Mouse (Mus musculus): ENCODE measurements around the gene Lrmda. TPM values are rescaled to one million over a fixed set of nuclear protein-coding genes. Genes with fewer than 3 reads are reported as not detected.

Lrmda gene
- total and polyA plus RNA-seq, 3 experiments, result 0.43 to 1.1 (median 1.0) TPM

GRCm38 (mm10) chr14:22059348-22059861 lies 39.9 kb downstream of the Lrmda start:
- intact Hi-C loops (cut with DNase I), result no loop called here
- WGBS, result 46% methylated on average over 6 of the region's 6 CpGs
- H3K36me3 ChIP-seq (ENCODE audit: control insufficient read depth, insufficient read depth, low read length), result no peaks in the 10 kb centered on the region
- no peak overlapping the region for H3K4me3 ChIP-seq
- no peak overlapping the region for H3K9ac ChIP-seq (ENCODE audit: low read depth, low read length)
- H3K27ac ChIP-seq, result no peak overlapping the region
- H3K4me1 ChIP-seq (ENCODE audit: control insufficient read depth, insufficient read depth, low read length), result peaks cover 2% of the 10 kb centered on the region
- H3K27me3 ChIP-seq (ENCODE audit: control insufficient read depth, insufficient read depth, low read length), result 0 out of 2 replicates have a peak, but pooled peaks cover 1% of the 10 kb centered on the region
- H3K79me2 ChIP-seq (replicated peaks; ENCODE audit: control insufficient read depth, insufficient read depth, low read length), result no peaks in the 10 kb centered on the region
- TF ChIP-seq EP300 (IDR thresholded peaks at IDR 0.05; ENCODE audit: insufficient read depth, low read depth, low read length) (no peak), POLR2A (IDR thresholded peaks at IDR 0.05; ENCODE audit: insufficient read depth, low read depth, low read length) (no peak), CTCF (IDR thresholded peaks at IDR 0.05) (no peak)
- DNase-seq, result peak in 1 of 2 experiments; percentile 13

- 95% methylated on average over 7 of the region's 7 CpGs for WGBS
- no peak for TF ChIP-seq EP300 (IDR thresholded peaks at IDR 0.05; ENCODE audit: insufficient read depth, low read depth, low read length)
- no peak for TF ChIP-seq POLR2A (IDR thresholded peaks at IDR 0.05; ENCODE audit: insufficient read depth, low read depth, low read length)
- Histone ChIP-seq H3K27me3 (ENCODE audit: control insufficient read depth, insufficient read depth, low read length) (0 out of 2 replicates have a peak, but pooled peaks cover 1% of the 10 kb centered on the region), H3K27ac (no peak overlapping the region), H3K9ac (ENCODE audit: low read depth, low read length) (no peak overlapping the region), H3K79me2 (replicated peaks; ENCODE audit: control insufficient read depth, insufficient read depth, low read length) (no peaks in the 10 kb centered on the region), H3K4me1 (ENCODE audit: control insufficient read depth, insufficient read depth, low read length) (peaks cover 2% of the 10 kb centered on the region), H3K4me3 (no peak overlapping the region), H3K36me3 (ENCODE audit: control insufficient read depth, insufficient read depth, low read length) (no peaks in the 10 kb centered on the region)
- intact Hi-C loops (cut with DNase I), result no loop called here
- no peak for DNase-seq
Measured at GRCm38 (mm10) chr14:22060787-22061186, 41.3 kb downstream of the Lrmda start.

- Histone ChIP-seq H3K36me3 (ENCODE audit: control insufficient read depth, insufficient read depth, low read length) (no peaks in the 10 kb centered on the region), H3K4me3 (no peak overlapping the region), H3K4me1 (ENCODE audit: control insufficient read depth, insufficient read depth, low read length) (peaks cover 2% of the 10 kb centered on the region), H3K27ac (no peak overlapping the region), H3K9ac (ENCODE audit: low read depth, low read length) (no peak overlapping the region), H3K27me3 (ENCODE audit: control insufficient read depth, insufficient read depth, low read length) (0 out of 2 replicates have a peak, but pooled peaks cover 1% of the 10 kb centered on the region), H3K79me2 (replicated peaks; ENCODE audit: control insufficient read depth, insufficient read depth, low read length) (no peaks in the 10 kb centered on the region)
- TF ChIP-seq POLR2A (IDR thresholded peaks at IDR 0.05; ENCODE audit: insufficient read depth, low read depth, low read length) (no peak), CTCF (IDR thresholded peaks at IDR 0.05) (no peak), EP300 (IDR thresholded peaks at IDR 0.05; ENCODE audit: insufficient read depth, low read depth, low read length) (no peak)
- 78% methylated on average over 9 of the region's 9 CpGs for WGBS
- intact Hi-C loops (cut with DNase I), result no loop called here
- no peak for DNase-seq
Measured at GRCm38 (mm10) chr14:22062117-22062855, 42.8 kb downstream of the Lrmda start.

GRCm38 (mm10) chr14:22069169-22069568 lies 49.7 kb downstream of the Lrmda start:
- TF ChIP-seq EP300 (IDR thresholded peaks at IDR 0.05; ENCODE audit: insufficient read depth, low read depth, low read length) (no peak), POLR2A (IDR thresholded peaks at IDR 0.05; ENCODE audit: insufficient read depth, low read depth, low read length) (no peak), CTCF (IDR thresholded peaks at IDR 0.05) (no peak)
- 53% methylated on average over 2 of the region's 2 CpGs for WGBS
- Histone ChIP-seq H3K4me1 (ENCODE audit: control insufficient read depth, insufficient read depth, low read length) (no peaks in the 10 kb centered on the region), H3K79me2 (replicated peaks; ENCODE audit: control insufficient read depth, insufficient read depth, low read length) (no peaks in the 10 kb centered on the region), H3K27ac (no peak overlapping the region), H3K36me3 (ENCODE audit: control insufficient read depth, insufficient read depth, low read length) (no peaks in the 10 kb centered on the region), H3K9ac (ENCODE audit: low read depth, low read length) (no peak overlapping the region), H3K27me3 (ENCODE audit: control insufficient read depth, insufficient read depth, low read length) (no peaks in the 10 kb centered on the region), H3K4me3 (no peak overlapping the region)
- intact Hi-C loops (cut with DNase I), result no loop called here
- DNase-seq, result no peak

- Histone ChIP-seq H3K79me2 (replicated peaks; ENCODE audit: control insufficient read depth, insufficient read depth, low read length) (no peaks in the 10 kb centered on the region), H3K36me3 (ENCODE audit: control insufficient read depth, insufficient read depth, low read length) (no peaks in the 10 kb centered on the region), H3K4me3 (no peak overlapping the region), H3K9ac (ENCODE audit: low read depth, low read length) (no peak overlapping the region), H3K27me3 (ENCODE audit: control insufficient read depth, insufficient read depth, low read length) (no peaks in the 10 kb centered on the region), H3K4me1 (ENCODE audit: control insufficient read depth, insufficient read depth, low read length) (no peaks in the 10 kb centered on the region), H3K27ac (no peak overlapping the region)
- WGBS, result 91% methylated on average over 5 of the region's 5 CpGs
- no peak for TF ChIP-seq CTCF (IDR thresholded peaks at IDR 0.05)
- no peak for TF ChIP-seq POLR2A (IDR thresholded peaks at IDR 0.05; ENCODE audit: insufficient read depth, low read depth, low read length)
- DNase-seq, result no peak
- intact Hi-C loops (cut with DNase I), result no loop called here
Measured at GRCm38 (mm10) chr14:22073385-22073784, 53.9 kb downstream of the Lrmda start.

GRCm38 (mm10) chr14:22074229-22074628 lies 54.7 kb downstream of the Lrmda start:
- intact Hi-C loops (cut with DNase I), result no loop called here
- no peaks in the 10 kb centered on the region for H3K36me3 ChIP-seq (ENCODE audit: control insufficient read depth, insufficient read depth, low read length)
- H3K9ac ChIP-seq (ENCODE audit: low read depth, low read length), result no peak overlapping the region
- WGBS, result 79% methylated on average over 16 of the region's 16 CpGs
- H3K4me1 ChIP-seq (ENCODE audit: control insufficient read depth, insufficient read depth, low read length), result no peaks in the 10 kb centered on the region
- no peaks in the 10 kb centered on the region for H3K27me3 ChIP-seq (ENCODE audit: control insufficient read depth, insufficient read depth, low read length)
- DNase-seq, result no peak
- H3K4me3 ChIP-seq, result no peak overlapping the region
- TF ChIP-seq EP300 (IDR thresholded peaks at IDR 0.05; ENCODE audit: insufficient read depth, low read depth, low read length), result no peak
- TF ChIP-seq POLR2A (IDR thresholded peaks at IDR 0.05; ENCODE audit: insufficient read depth, low read depth, low read length), result no peak
- TF ChIP-seq CTCF (IDR thresholded peaks at IDR 0.05), result no peak
- no peak overlapping the region for H3K27ac ChIP-seq
- no peaks in the 10 kb centered on the region for H3K79me2 ChIP-seq (replicated peaks; ENCODE audit: control insufficient read depth, insufficient read depth, low read length)

All from heart, adult 2 months (tissue).